Mouse (Mus musculus): Measurements from ENCODE around the gene Tjp3.

Tjp3 gene

DNA sequence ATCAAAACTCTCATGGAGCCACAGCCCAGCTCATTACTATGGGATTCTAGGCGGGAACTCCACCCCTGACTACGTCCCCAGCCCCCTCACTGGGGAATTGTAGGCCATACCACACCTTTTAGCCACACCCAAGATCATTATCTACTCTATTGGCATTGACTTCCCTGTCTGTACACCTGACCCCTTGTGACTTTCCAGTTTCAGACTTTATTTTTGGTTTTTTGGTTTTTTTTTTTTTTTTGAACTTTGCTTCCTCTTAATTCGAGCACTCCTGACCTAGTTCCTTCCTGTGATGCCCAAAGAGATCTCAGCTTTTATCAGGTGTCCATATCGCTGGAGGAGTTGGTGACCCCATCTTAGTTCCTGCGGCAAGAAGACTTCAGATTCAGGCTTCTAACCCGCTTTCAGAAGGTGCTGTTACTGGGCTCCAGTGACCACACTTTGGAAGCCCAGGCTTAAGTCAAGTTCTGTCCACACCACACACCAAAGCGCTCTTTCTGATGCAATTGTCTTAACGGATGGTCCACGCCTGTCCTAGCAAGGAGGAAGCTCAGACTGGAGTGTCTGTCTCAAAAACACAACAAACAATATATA lies at the start of gene Tjp3:
Tjp3 (minus strand) TSS at position 71 of the 594 bp plus-strand sequence.
- no peak for DNase-seq (ENCODE audit: low spot score in 2 of 2)

- DNase-seq (ENCODE audit: low spot score in 2 of 2): no peak
These were observed 49.4 kb upstream of the Tjp3 start for GRCm38 (mm10) chr10:81340551-81341332.

DNA sequence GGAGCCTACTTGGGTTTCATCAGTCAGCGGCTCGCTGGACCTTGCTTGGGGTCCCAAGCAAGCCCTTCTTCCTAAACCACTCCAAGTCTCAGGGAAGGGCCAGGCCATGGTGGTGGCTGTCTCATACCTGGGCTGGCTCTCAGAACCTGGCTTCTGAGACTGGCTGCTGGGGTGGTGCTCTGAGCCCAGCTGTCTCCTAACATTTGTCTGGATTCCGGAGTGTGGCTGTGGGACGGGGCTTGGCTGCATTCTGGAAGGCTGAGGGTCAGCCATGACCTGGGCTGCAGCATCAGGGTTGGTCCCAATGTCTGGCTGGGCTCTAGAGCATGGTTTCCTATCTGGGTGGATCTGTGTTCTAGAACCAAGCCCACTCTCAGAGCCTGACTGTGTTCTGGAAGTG lies 45.2 kb upstream of the Tjp3 start:
- no peak for DNase-seq (ENCODE audit: low spot score in 2 of 2)

DNA sequence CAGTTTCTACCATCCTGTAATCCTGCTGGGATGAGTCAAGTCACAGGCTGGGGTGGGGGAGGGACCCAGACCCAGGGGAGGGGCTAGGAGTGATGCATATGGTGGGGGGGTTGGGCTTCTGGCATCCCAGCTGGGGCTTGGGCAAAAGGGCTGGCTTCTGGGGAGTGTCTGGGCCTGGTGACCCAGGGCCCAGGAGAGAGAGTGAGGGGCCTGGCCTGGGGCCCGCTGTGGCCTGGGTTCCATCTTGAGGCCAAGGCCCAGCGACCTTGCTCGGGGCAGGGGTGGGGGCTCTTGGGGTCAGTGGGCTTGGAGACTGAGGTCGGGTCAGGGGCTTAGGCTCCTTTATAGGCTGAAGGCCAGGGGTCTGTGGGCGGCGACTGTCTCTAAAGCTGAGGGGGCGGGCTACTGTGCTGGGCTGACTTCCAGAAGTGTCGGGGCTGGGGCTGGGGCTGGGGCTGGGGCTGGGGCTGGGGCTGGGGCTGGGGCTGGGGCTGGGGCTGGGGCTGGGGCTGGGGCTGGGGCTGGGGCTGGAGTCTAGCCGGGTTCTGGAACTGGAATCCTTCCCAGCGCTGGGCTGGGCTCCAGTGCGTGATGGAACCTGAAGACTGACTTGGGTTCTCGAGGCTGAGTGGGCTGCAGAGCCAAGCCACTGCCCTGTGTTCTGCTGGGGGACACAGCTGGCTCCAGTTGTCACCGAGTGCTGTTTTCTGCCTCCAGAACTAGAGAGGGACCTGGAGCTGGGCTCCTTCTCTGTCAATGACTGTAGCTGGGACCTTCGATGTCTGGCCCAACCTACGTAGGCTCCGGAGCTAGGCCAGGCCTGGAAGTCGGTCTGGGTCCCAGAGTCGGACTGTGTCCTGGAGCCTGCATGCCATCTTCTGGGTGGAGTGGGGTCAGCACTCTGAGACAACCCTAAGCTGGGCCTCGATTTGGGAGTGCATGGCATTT lies 44.3 kb upstream of the Tjp3 start:
- no peak for DNase-seq (ENCODE audit: low spot score in 2 of 2)

DNA sequence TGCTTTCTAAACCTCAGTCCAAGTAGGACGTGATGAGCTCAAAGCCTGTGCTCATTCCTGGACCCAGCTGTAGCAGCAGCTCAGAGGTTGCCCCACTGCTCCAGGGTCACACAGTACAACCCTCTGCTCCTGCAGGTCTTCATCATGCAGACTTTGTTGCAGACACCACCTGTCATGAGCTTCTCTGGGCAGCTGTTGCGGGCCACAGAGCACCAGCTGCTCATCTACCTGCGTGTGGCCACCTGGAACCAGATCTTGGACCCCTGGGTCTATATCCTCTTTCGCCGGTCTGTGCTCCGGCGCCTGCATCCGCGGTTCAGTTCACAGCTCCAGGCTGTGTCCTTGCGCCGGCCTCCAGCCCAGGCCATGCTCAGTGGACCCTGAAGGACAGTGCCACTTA lies 42.9 kb upstream of the Tjp3 start:
- no peak for DNase-seq (ENCODE audit: low spot score in 2 of 2)

DNA sequence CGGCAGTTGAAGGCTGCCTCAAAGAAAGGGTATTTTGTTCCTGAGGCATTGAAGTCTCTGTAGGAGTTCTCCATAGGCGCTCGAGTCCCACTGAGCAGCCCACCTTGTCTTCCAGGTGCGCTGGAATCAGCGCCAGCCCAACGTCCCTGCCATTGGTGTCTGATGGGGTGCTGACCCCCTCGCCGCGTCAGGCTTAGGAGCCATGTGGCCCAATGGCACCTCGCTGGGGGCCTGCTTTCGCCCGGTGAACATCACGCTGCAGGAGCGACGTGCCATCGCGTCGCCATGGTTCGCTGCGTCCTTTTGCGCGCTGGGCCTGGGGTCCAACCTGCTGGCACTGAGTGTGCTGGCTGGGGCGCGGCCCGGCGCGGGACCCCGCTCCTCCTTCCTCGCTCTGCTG lies 40.9 kb upstream of the Tjp3 start:
- DNase-seq (ENCODE audit: low spot score in 2 of 2): no peak

DNA sequence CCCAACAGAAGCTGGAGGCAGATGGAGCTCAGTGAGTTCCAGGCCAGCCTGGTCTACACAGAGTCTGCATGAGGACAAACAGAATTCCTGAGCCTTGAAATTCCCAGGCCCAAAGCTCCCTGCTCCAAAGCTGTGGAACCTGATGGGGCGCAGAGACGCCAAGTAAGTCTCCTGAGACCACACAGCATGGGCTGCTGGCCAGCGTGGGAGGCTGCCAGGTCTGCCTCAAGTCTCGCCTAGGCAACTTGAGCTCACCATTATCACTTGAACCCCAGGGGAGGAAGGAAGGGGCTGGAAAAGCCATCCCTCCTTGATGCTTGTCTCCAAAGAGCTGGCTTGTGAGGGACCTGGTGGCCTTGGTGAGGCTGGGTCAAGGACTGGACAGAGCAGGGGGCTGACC lies 38.6 kb upstream of the Tjp3 start:
- no peak for DNase-seq (ENCODE audit: low spot score in 2 of 2)

- peak; percentile 86 to 90 for DNase-seq (ENCODE audit: low spot score in 2 of 2)
These were observed 38.0 kb upstream of the Tjp3 start for GRCm38 (mm10) chr10:81329194-81329975.

- peak; percentile 87 to 89 for DNase-seq (ENCODE audit: low spot score in 2 of 2)
These were observed 37.0 kb upstream of the Tjp3 start, which contains the start of gene Tbxa2r for GRCm38 (mm10) chr10:81328386-81328785. TSS of gene Tbxa2r (plus strand) at chr10:81328731.

GRCm38 (mm10) chr10:81327959-81328358 lies 36.6 kb upstream of the Tjp3 start:
- DNase-seq (ENCODE audit: low spot score in 2 of 2): peak in 1 of 2 experiments; percentile 25

DNA sequence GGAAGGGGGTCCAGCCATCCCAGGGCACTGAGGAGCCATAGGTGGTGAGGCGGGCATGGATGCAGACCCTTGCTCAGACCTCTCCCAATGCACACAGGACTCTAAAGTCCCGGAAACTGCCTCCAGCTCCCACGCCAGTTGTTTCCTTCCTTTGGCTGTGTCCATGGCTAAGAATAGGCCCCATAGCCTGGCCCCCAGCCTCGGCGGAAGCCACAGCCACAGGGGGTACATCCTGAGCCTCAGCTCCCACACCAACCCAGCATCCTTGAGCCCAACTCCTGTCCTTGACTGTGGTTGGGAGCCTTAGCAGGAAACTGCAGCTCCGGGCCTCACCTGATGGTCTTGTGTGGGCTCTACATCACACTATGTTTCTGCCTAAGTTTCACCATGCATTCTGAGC lies 35.5 kb upstream of the Tjp3 start:
- peak in 1 of 2 experiments; percentile 42 for DNase-seq (ENCODE audit: low spot score in 2 of 2)

DNA sequence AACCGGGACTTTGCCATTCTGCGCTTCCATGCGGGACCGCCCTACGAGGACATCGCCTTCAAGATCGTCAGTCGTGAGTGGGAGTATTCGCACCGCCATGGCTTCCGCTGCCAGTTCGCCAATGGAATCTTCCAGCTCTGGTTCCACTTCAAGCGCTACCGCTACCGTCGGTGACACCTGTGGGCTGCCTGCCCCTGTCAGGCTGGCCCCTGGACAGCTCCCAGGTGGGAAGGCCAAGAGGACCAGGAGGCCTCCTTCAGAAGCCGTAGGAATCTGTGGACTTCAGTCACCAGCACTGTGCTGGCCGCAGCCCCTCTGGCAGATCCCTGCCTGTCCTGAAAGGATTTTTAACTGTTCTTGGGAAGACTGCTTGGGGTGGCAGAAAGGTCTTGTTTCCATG lies 34.4 kb upstream of the Tjp3 start:
- DNase-seq (ENCODE audit: low spot score in 2 of 2): no peak

- DNase-seq (ENCODE audit: low spot score in 2 of 2): no peak
These were observed 33.8 kb upstream of the Tjp3 start for GRCm38 (mm10) chr10:81325176-81325575.

- DNase-seq (ENCODE audit: low spot score in 2 of 2): no peak
These were observed 32.6 kb upstream of the Tjp3 start for GRCm38 (mm10) chr10:81323791-81324530.

DNA sequence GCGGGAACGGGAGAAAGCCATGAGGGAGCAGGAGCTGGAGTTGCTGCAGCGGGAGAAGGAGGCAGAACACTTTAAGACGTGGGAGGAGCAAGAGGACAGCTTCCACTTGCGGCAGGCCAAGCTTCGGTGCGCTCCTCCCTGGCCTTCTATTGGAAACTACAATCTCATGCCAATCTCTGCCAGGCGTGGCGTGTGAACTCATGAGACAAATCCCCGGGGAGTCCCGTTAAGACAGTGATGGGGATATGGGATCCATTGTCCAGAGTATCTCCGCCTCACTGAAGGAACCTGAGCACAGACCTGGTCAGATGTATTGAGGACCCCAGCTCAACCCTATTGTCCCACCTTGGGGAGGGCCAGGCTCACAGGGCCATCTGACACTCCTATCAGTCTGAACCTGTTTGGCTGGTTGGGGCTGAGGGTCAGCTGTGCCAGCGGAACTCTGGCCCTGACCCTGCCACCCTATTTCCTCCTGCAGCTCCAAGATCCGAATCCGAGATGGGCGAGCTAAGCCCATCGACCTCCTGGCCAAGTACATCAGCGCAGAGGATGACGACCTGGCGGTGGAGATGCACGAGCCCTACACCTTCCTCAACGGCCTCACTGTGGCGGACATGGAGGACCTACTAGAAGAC lies 31.9 kb upstream of the Tjp3 start:
- DNase-seq (ENCODE audit: low spot score in 2 of 2): no peak

GRCm38 (mm10) chr10:81322444-81322843 lies 31.1 kb upstream of the Tjp3 start:
- DNase-seq (ENCODE audit: low spot score in 2 of 2): no peak

DNA sequence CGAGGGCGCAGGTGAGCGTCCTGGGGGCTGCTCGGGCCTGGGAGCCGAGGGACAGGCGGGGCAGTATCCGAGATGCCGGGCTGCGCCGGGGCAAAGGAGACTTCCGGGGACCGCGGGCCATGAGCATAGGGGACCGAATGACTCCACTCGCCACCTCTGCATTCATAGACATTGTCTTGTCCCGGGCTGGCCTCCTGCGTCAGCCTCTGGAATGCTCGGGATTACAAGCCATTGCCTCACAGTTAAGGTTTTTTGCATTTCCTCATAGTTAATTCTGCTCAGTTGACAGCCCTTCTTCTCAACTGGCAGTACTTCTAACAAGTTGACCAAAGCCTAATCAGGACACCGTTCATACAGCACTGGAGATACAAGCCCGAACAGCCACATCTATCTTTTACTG lies 30.1 kb upstream of the Tjp3 start:
- DNase-seq (ENCODE audit: low spot score in 2 of 2): no peak

GRCm38 (mm10) chr10:81320550-81321347 lies 29.4 kb upstream of the Tjp3 start, which contains the start of gene Cactin:
TSS of gene Cactin (plus strand) at chr10:81321103.
- peak; percentile 99 to 100 for DNase-seq (ENCODE audit: low spot score in 2 of 2)
